Comparison of ENCODE assay signal across 8 mouse cellular contexts in genomic region chr15:103241071-103242018, GRCm38 (mm10). TPM values are rescaled to one million over a fixed set of nuclear protein-coding genes. Genes with fewer than 3 reads are reported as not detected.
DNase-seq lines count a peak whose midpoint lies in the region; ATAC-seq and TF ChIP-seq lines count a peak whose summit lies in the region.
"Not testable (repeated sequence)": the region's sequence is repeated elsewhere in the genome, so short reads cannot be mapped to it uniquely, and the experiment has no call there.
"Had no signal": no experiment of that assay in that cellular context is flagged by ENCODE, and none has a peak within 500 bp of the region (broad histone marks: within the 10 kb centered on the region; RNA-seq: fewer than 3 reads in every experiment).

No protein-coding gene starts in this region.

- H3K4me1 ChIP-seq in MEL (ENCODE audit: control insufficient read depth in 1 of 2, insufficient read depth in 2 of 2, low read length in 2 of 2); heart, adult 2 months (ENCODE audit: control insufficient read depth, insufficient read depth, low read length): not testable (repeated sequence)
- peaks cover 39% of the 10 kb centered on the region for H3K4me1 ChIP-seq in embryonic facial prominence, embryonic 13.5 days
- H3K4me1 ChIP-seq in hindbrain, embryonic 16.5 days (ENCODE audit: control insufficient read depth, insufficient read depth, low read depth, low read length) = peaks cover 27% of the 10 kb centered on the region
- peaks cover 11% of the 10 kb centered on the region for H3K4me1 ChIP-seq in limb, embryonic 11.5 days (ENCODE audit: control insufficient read depth, insufficient read depth, low read length)
- peaks cover 41% of the 10 kb centered on the region for H3K4me1 ChIP-seq in lung, embryonic 15.5 days
- peaks cover 33% of the 10 kb centered on the region for H3K4me1 ChIP-seq in neural tube, embryonic 12.5 days

- 8% methylated on average over 12 of the region's 12 CpGs for WGBS in embryonic facial prominence, embryonic 13.5 days
- WGBS in heart, adult 2 months = 7% methylated on average over 12 of the region's 12 CpGs
- 10% methylated on average over 12 of the region's 12 CpGs for WGBS in hindbrain, embryonic 16.5 days
- 9% methylated on average over 12 of the region's 12 CpGs for WGBS in limb, embryonic 11.5 days
- 6% methylated on average over 12 of the region's 12 CpGs for WGBS in lung, embryonic 15.5 days
- WGBS in neural tube, embryonic 12.5 days = 14% methylated on average over 12 of the region's 12 CpGs

- peak; percentile 34 for DNase-seq in MEL (ENCODE audit: low read depth, low spot score)
- DNase-seq in heart, adult 2 months; limb, embryonic 11.5 days (ENCODE audit: low spot score): not testable (repeated sequence)

- intact Hi-C loops in heart, adult 2 months (cut with DNase I) = not testable (repeated sequence)

- peak overlapping the region; percentile 69 to 98 for H3K4me3 ChIP-seq in MEL (ENCODE audit: control insufficient read depth in 1 of 2, insufficient read depth in 1 of 2, low read depth in 2 of 2, low read length in 2 of 2)
- H3K4me3 ChIP-seq in embryonic facial prominence, embryonic 13.5 days = peak overlapping the region; percentile 68
- peak overlapping the region; percentile 87 for H3K4me3 ChIP-seq in heart, adult 2 months
- H3K4me3 ChIP-seq in hindbrain, embryonic 16.5 days (ENCODE audit: low read length) = peak overlapping the region; percentile 72
- peak overlapping the region; percentile 58 for H3K4me3 ChIP-seq in limb, embryonic 11.5 days (ENCODE audit: low read depth, low read length)
- H3K4me3 ChIP-seq in lung, embryonic 15.5 days = peak overlapping the region; percentile 76
- peak overlapping the region; percentile 60 for H3K4me3 ChIP-seq in neural tube, embryonic 12.5 days

- H3K79me2 ChIP-seq in MEL (ENCODE audit: control insufficient read depth, insufficient read depth, low read length, poor library complexity) = peaks cover 65% of the 10 kb centered on the region
- H3K79me2 ChIP-seq in heart, adult 2 months (replicated peaks; ENCODE audit: control insufficient read depth, insufficient read depth, low read length) = not testable (repeated sequence)

- peaks cover 0 to 23% of the 10 kb centered on the region in 2 experiments for H3K36me3 ChIP-seq in MEL (ENCODE audit: control insufficient read depth in 1 of 2, insufficient read depth in 2 of 2, low read length in 2 of 2)
- peaks cover 43% of the 10 kb centered on the region for H3K36me3 ChIP-seq in embryonic facial prominence, embryonic 13.5 days
- peaks cover 39% of the 10 kb centered on the region for H3K36me3 ChIP-seq in heart, adult 2 months (ENCODE audit: control insufficient read depth, insufficient read depth, low read length)
- peaks cover 20% of the 10 kb centered on the region for H3K36me3 ChIP-seq in hindbrain, embryonic 16.5 days (ENCODE audit: control insufficient read depth, insufficient read depth, low read length)
- peaks cover 24% of the 10 kb centered on the region for H3K36me3 ChIP-seq in limb, embryonic 11.5 days (ENCODE audit: control insufficient read depth, insufficient read depth, low read length)
- peaks cover 39% of the 10 kb centered on the region for H3K36me3 ChIP-seq in lung, embryonic 15.5 days
- H3K36me3 ChIP-seq in neural tube, embryonic 12.5 days = peaks cover 40% of the 10 kb centered on the region

- not testable (repeated sequence) for TF ChIP-seq RAD21 in MEL (IDR thresholded peaks at IDR 0.05; ENCODE audit: low read depth, low read length)

- H3K9me3 ChIP-seq in MEL (replicated peaks; ENCODE audit: insufficient read depth, low read length); embryonic facial prominence, embryonic 13.5 days; hindbrain, embryonic 16.5 days (ENCODE audit: control insufficient read depth, low read length); limb, embryonic 11.5 days (ENCODE audit: control insufficient read depth, low read length); lung, embryonic 15.5 days; neural tube, embryonic 12.5 days: not testable (repeated sequence)

- not testable (repeated sequence) for H3K27me3 ChIP-seq in MEL (ENCODE audit: control insufficient read depth in 1 of 2, insufficient read depth in 2 of 2, low read length in 2 of 2); embryonic facial prominence, embryonic 13.5 days; heart, adult 2 months (ENCODE audit: control insufficient read depth, insufficient read depth, low read length); hindbrain, embryonic 16.5 days (replicated peaks; ENCODE audit: control insufficient read depth, insufficient read depth, low read length); limb, embryonic 11.5 days (ENCODE audit: control insufficient read depth, insufficient read depth, low read length); lung, embryonic 15.5 days; neural tube, embryonic 12.5 days (replicated peaks)

- H3K9ac ChIP-seq in MEL (ENCODE audit: control insufficient read depth, low read depth, low read length, poor library complexity, severe bottlenecking) = peak overlapping the region; percentile 98
- H3K9ac ChIP-seq in embryonic facial prominence, embryonic 13.5 days = peak overlapping the region; percentile 88
- H3K9ac ChIP-seq in heart, adult 2 months (ENCODE audit: low read depth, low read length) = peak overlapping the region; percentile 78
- H3K9ac ChIP-seq in hindbrain, embryonic 16.5 days (ENCODE audit: low read depth, low read length) = peak overlapping the region; percentile 76
- peak overlapping the region; percentile 86 for H3K9ac ChIP-seq in limb, embryonic 11.5 days (ENCODE audit: low read length)
- peak overlapping the region; percentile 74 for H3K9ac ChIP-seq in lung, embryonic 15.5 days
- peak overlapping the region; percentile 69 for H3K9ac ChIP-seq in neural tube, embryonic 12.5 days

- H3K27ac ChIP-seq in MEL (ENCODE audit: control insufficient read depth, low read depth, low read length) = peak overlapping the region; percentile 82
- H3K27ac ChIP-seq in embryonic facial prominence, embryonic 13.5 days = peak overlapping the region; percentile 93
- H3K27ac ChIP-seq in heart, adult 2 months = peak overlapping the region; percentile 94
- H3K27ac ChIP-seq in hindbrain, embryonic 16.5 days (ENCODE audit: low read depth, low read length) = peak overlapping the region; percentile 93
- peak overlapping the region; percentile 85 for H3K27ac ChIP-seq in limb, embryonic 11.5 days (replicated peaks; ENCODE audit: low read depth, low read length)
- H3K27ac ChIP-seq in lung, embryonic 15.5 days = peak overlapping the region; percentile 95
- peak overlapping the region; percentile 79 for H3K27ac ChIP-seq in neural tube, embryonic 12.5 days

- H3K4me2 ChIP-seq in embryonic facial prominence, embryonic 13.5 days = peak overlapping the region; percentile 88
- peak overlapping the region; percentile 63 for H3K4me2 ChIP-seq in hindbrain, embryonic 16.5 days (ENCODE audit: low read length)
- peak overlapping the region; percentile 86 for H3K4me2 ChIP-seq in limb, embryonic 11.5 days (ENCODE audit: low read depth, severe bottlenecking)
- peak overlapping the region; percentile 69 for H3K4me2 ChIP-seq in lung, embryonic 15.5 days
- H3K4me2 ChIP-seq in neural tube, embryonic 12.5 days (replicated peaks) = peak overlapping the region; percentile 95

- ATAC-seq in embryonic facial prominence, embryonic 13.5 days (ENCODE audit: insufficient number of reproducible peaks, insufficient read depth, low FRiP score, low TSS enrichment, low read depth); hindbrain, embryonic 16.5 days; limb, embryonic 11.5 days (ENCODE audit: insufficient number of reproducible peaks, low FRiP score, low TSS enrichment, low read depth); lung, embryonic 15.5 days (ENCODE audit: borderline replicate concordance, extremely low read depth, low FRiP score, low TSS enrichment); neural tube, embryonic 12.5 days (ENCODE audit: low FRiP score, low read depth): not testable (repeated sequence)

- not testable (repeated sequence) for TF ChIP-seq POLR2A in MEL (IDR thresholded peaks at IDR 0.05; ENCODE audit: control insufficient read depth in 1 of 2, insufficient read depth in 1 of 2, low read depth in 1 of 2, low read length in 2 of 2, poor library complexity in 1 of 2); heart, adult 2 months (IDR thresholded peaks at IDR 0.05; ENCODE audit: insufficient read depth, low read depth, low read length)

- not testable (repeated sequence) for TF ChIP-seq CTCF in MEL (IDR thresholded peaks at IDR 0.05 in 2 of 3, conservative IDR thresholded peaks at IDR 0.05 in 1 of 3; ENCODE audit: control insufficient read depth in 1 of 3, insufficient read depth in 1 of 3, low read depth in 2 of 3, low read length in 3 of 3, poor library complexity in 1 of 3, severe bottlenecking in 1 of 3); heart, adult 2 months (IDR thresholded peaks at IDR 0.05)

- not testable (repeated sequence) for TF ChIP-seq EP300 in MEL (IDR thresholded peaks at IDR 0.05; ENCODE audit: low read depth in 1 of 2, low read length in 2 of 2); heart, adult 2 months (IDR thresholded peaks at IDR 0.05; ENCODE audit: insufficient read depth, low read depth, low read length)

RNA-seq across cellular contexts. Expression of gene Hnrnpa1, which starts 1.1 kb away (rescaled TPM):
- 322 and 402 TPM in 2 replicates for total RNA-seq in MEL (2012; rRNA removed)
- 100 to 1,000 TPM in 1 of 2 experiments, not detected in 1; 900 TPM for polyA plus RNA-seq in MEL (2012; ENCODE audit: insufficient read depth in 1 of 2, insufficient read length in 2 of 2, low read depth in 1 of 2, low replicate concordance in 2 of 2, missing spikeins in 1 of 2)
- polyA plus RNA-seq in embryonic facial prominence, embryonic 13.5 days (2015; fragmentation: Nextera tagmentation; extraction: Ambion mirVana) = 1,090 and 1,133 TPM in 2 replicates
- 100 to 1,000 TPM; 143 to 149 TPM for total RNA-seq in heart, adult 2 months (2021)
- 59.4 and 109 TPM in 2 replicates for polyA plus RNA-seq in heart, adult 2 months (2012; rRNA removed)
- polyA plus RNA-seq in hindbrain, embryonic 16.5 days (2015; fragmentation: Nextera tagmentation; extraction: Ambion mirVana) = 483 and 550 TPM in 2 replicates
- polyA plus RNA-seq in limb, embryonic 11.5 days (2014; fragmentation: Nextera tagmentation; extraction: Ambion mirVana) = 1,585 and 1,592 TPM in 2 replicates
- polyA plus RNA-seq in lung, embryonic 15.5 days (2015; fragmentation: Nextera tagmentation; extraction: Ambion mirVana) = 860 and 895 TPM in 2 replicates
- polyA plus RNA-seq in neural tube, embryonic 12.5 days (2016; fragmentation: Nextera tagmentation; extraction: Ambion mirVana) = 1,154 and 1,199 TPM in 2 replicates

RNA-seq across cellular contexts. Expression of gene Cbx5, which starts 1.7 kb away (rescaled TPM):
- total RNA-seq in MEL (2012; rRNA removed) = 39.8 and 40.5 TPM in 2 replicates
- polyA plus RNA-seq in MEL (2012; ENCODE audit: insufficient read depth in 1 of 2, insufficient read length in 2 of 2, low read depth in 1 of 2, low replicate concordance in 2 of 2, missing spikeins in 1 of 2) = 10 to 100 TPM; 42.4 to 67.1 TPM
- 137 and 142 TPM in 2 replicates for polyA plus RNA-seq in embryonic facial prominence, embryonic 13.5 days (2015; fragmentation: Nextera tagmentation; extraction: Ambion mirVana)
- total RNA-seq in heart, adult 2 months (2021) = 10 to 100 TPM; 56.5 to 57.0 TPM
- 15.6 and 39.9 TPM in 2 replicates for polyA plus RNA-seq in heart, adult 2 months (2012; rRNA removed)
- polyA plus RNA-seq in hindbrain, embryonic 16.5 days (2015; fragmentation: Nextera tagmentation; extraction: Ambion mirVana) = 120 and 124 TPM in 2 replicates
- 210 and 225 TPM in 2 replicates for polyA plus RNA-seq in limb, embryonic 11.5 days (2014; fragmentation: Nextera tagmentation; extraction: Ambion mirVana)
- polyA plus RNA-seq in lung, embryonic 15.5 days (2015; fragmentation: Nextera tagmentation; extraction: Ambion mirVana) = 115 and 117 TPM in 2 replicates
- 149 and 157 TPM in 2 replicates for polyA plus RNA-seq in neural tube, embryonic 12.5 days (2016; fragmentation: Nextera tagmentation; extraction: Ambion mirVana)

RNA-seq across cellular contexts. Expression of gene Nfe2, which starts 16.9 kb away (rescaled TPM):
- total RNA-seq in MEL (2012; rRNA removed) = 63.9 and 74.6 TPM in 2 replicates
- 100 to 1,000 TPM in 1 of 2 experiments, not detected in 1; 103 TPM for polyA plus RNA-seq in MEL (2012; ENCODE audit: insufficient read depth in 1 of 2, insufficient read length in 2 of 2, low read depth in 1 of 2, low replicate concordance in 2 of 2, missing spikeins in 1 of 2)
- polyA plus RNA-seq in embryonic facial prominence, embryonic 13.5 days (2015; fragmentation: Nextera tagmentation; extraction: Ambion mirVana) = 2.4 and 2.9 TPM in 2 replicates
- total RNA-seq in heart, adult 2 months (2021) = 1 to 10 TPM in 1 of 2 experiments, under 1 TPM in 1; 0.86 to 2.0 TPM
- polyA plus RNA-seq in heart, adult 2 months (2012; rRNA removed) = 1.6 and 1.9 TPM in 2 replicates
- polyA plus RNA-seq in hindbrain, embryonic 16.5 days (2015; fragmentation: Nextera tagmentation; extraction: Ambion mirVana) = 0.65 and 0.69 TPM in 2 replicates
- 5.4 and 7.7 TPM in 2 replicates for polyA plus RNA-seq in limb, embryonic 11.5 days (2014; fragmentation: Nextera tagmentation; extraction: Ambion mirVana)
- 3.6 and 4.7 TPM in 2 replicates for polyA plus RNA-seq in lung, embryonic 15.5 days (2015; fragmentation: Nextera tagmentation; extraction: Ambion mirVana)
- polyA plus RNA-seq in neural tube, embryonic 12.5 days (2016; fragmentation: Nextera tagmentation; extraction: Ambion mirVana) = 3.2 and 4.3 TPM in 2 replicates
- total RNA-seq: layer of hippocampus, postnatal 14 days had no signal

RNA-seq across cellular contexts. Expression of gene Copz1, which starts 31.2 kb away (rescaled TPM):
- total RNA-seq in MEL (2012; rRNA removed) = 46.7 and 48.0 TPM in 2 replicates
- 100 to 1,000 TPM; 117 to 822 TPM for polyA plus RNA-seq in MEL (2012; ENCODE audit: insufficient read depth in 1 of 2, insufficient read length in 2 of 2, low read depth in 1 of 2, low replicate concordance in 2 of 2, missing spikeins in 1 of 2)
- 254 and 287 TPM in 2 replicates for polyA plus RNA-seq in embryonic facial prominence, embryonic 13.5 days (2015; fragmentation: Nextera tagmentation; extraction: Ambion mirVana)
- total RNA-seq in heart, adult 2 months (2021) = 10 to 100 TPM; 50.2 to 55.2 TPM
- polyA plus RNA-seq in heart, adult 2 months (2012; rRNA removed) = 58.7 and 96.8 TPM in 2 replicates
- 207 and 209 TPM in 2 replicates for polyA plus RNA-seq in hindbrain, embryonic 16.5 days (2015; fragmentation: Nextera tagmentation; extraction: Ambion mirVana)
- polyA plus RNA-seq in limb, embryonic 11.5 days (2014; fragmentation: Nextera tagmentation; extraction: Ambion mirVana) = 320 and 334 TPM in 2 replicates
- polyA plus RNA-seq in lung, embryonic 15.5 days (2015; fragmentation: Nextera tagmentation; extraction: Ambion mirVana) = 287 and 293 TPM in 2 replicates
- polyA plus RNA-seq in neural tube, embryonic 12.5 days (2016; fragmentation: Nextera tagmentation; extraction: Ambion mirVana) = 231 and 243 TPM in 2 replicates
